Mouse (Mus musculus) urinary bladder, adult 18-20 months (tissue): Measurements from ENCODE around the gene Crat.

Experiments used
- DNase-seq, 2 experiments: peaks; one replicate each; pipeline ENCODE4 v3.0.0; 2022; ENCODE audit warnings: low spot score in 2 of 2, mixed read lengths in 2 of 2

Crat gene

GRCm38 (mm10) chr2:30371544-30371943 lies 44.1 kb downstream of the Crat start:
- no peak for DNase-seq

DNA sequence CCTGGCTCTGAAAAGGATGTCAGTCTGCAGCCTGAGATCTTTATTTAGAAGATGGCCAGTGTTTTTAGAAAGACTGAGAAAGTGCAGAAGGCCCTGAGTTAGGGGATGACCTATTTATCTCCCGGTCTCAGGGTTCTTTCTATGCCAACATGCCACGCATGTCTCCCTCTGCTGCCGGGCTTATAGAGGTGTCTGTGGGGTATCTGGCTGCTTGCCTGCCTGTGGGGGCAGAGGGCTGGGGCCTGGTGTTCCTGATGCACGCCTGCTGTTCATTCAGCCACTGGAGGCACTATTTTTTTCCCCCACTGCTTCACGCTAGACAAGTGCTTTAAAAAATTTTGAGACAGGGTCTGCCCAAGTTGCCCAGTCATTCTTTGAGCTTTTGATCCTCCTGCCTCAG lies 49.4 kb downstream of the Crat start:
- no peak for DNase-seq

- no peak for DNase-seq
Observed at GRCm38 (mm10) chr2:30365281-30366069, 50.1 kb downstream of the Crat start.

DNA sequence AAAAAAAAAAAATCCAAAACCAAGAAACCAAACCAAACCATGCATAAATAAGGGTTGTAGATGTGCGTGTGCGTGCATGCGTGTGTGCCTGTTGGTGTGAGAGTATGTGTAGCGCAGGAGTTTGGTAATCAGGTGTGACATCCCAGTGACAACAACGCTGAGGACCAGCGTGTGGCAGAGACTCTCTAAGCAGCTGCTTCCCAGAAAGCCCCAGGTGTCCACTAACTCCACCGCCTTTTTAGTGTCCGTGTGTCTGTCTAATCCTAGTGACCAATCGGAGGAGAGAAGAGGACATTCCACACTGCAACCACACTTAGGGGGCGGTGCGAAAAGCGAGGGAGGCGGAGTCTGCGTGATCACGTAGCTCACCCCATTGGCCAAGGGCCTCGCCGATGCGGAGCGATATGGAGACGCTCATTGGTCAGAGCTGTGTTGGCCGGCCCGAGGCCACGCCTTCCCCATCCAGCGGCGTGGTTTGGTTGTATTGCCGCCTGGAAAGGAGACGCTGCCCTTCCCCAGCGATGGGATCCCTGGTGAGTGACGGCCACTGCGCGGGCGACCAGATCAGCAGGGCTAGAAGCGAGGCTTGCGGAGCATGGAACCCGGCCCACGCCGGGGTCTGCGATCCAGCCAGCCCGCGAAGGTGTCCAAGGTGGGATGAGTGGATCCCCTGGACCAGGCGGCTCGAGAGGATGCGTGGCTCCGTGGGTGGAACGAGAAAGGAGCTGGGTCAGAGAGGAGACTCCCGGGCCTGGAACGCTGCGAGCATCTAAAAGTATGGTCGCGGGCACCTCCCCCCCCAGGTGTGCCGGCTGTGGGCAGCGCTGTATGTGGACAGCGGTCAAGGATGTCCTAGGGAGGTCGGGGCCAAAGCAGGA lies 51.6 kb downstream of the Crat start, which contains the start of gene Miga2:
Gene Miga2, plus strand, starts transcription at position 461 of the 878 bp plus-strand sequence.
- DNase-seq: peak; percentile 96 to 99

DNA sequence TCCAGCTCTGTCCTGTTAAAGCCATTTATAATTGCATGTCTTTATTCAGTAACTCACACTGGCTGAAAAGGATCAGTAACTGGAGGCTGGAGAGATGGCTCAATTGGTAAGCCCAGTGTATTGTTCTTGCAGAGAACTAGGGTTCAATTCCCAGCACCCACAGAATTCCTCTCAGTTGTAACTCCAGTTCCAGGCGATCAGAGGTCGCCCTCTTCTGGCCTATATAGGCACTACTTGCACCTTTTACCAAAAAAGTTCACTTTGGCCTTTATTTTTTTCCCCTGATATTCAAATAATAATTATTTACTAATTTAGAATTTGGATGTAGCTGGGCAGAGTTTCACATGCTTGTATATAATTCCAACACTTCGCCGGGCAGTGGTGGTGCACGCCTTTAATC lies 52.7 kb downstream of the Crat start:
- DNase-seq: no peak

DNA sequence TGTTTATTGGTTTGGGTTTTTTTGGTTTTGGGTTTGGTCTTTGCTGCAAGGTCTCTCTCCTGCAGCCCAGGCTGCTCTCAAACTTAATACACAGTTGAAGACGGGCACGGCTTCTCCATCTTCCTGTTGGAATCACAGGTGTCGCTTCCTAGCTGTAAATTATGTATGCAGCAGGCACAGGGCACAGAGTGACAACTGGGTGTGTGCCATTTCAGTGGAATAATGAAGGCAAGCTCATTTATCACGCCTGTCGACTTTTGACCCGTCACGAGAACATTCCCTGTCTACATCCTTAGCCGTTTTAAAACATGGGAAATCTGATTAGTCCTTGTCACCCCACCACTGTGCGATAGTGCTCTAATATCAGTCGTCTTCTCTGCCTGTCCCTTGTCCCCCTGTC lies 55.0 kb downstream of the Crat start:
- DNase-seq: no peak

DNA sequence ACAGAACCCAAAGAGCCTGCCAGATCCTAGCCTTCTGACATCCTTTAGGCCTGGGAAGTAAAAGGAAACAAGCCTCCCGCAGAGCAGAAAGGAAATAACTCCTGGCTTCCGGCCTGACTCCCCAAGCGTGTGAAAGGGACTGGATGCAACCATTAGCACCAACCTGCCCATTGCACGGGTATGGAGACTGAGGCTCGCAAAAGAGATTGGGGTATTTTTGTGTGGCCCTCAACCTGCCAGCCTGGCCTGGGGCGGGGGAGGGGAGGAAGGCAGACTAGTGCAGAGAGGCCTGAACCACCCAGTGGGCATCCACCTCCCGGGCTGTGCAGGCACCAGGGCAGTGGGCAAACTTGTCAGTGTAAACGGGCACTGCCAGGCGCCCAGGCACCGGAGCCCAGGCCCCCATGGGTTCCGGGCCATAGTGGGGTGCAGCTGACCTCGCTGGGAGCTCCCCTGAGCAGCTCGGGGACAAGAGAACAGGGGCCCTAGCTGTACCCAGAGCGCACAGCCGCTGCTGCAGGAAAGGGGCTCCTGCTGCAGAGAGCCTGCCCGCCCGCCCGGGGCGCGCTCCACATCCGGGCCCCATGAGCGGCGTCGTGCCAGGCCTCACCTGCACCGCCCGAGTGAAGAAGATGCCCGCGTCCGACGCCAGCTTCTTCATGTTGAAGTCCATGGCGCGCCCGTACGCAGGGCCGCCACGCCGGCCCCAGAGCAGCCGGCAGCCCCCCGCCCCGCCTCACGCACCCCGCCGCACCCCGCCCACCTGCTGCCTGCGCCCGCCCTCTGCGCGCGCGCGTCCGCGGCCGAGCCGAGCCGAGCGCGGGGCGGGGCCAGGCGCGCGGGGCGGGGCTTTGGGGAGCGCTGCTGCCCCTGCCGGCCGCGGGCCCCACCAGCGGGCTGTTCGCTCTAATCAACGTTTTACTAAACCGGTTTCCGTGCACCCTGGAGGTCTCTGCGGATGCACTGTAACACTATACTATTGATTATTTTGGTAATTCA lies 56.8 kb downstream of the Crat start, which contains the start of gene Sh3glb2:
Gene Sh3glb2, minus strand, starts transcription at position 805 of the 999 bp plus-strand sequence.
- DNase-seq: peak; percentile 62 to 68

GRCm38 (mm10) chr2:30357552-30358510 lies 57.8 kb downstream of the Crat start:
- DNase-seq: peak in 1 of 2 experiments; percentile 69

GRCm38 (mm10) chr2:30356906-30357305 lies 58.7 kb downstream of the Crat start:
- no peak for DNase-seq

GRCm38 (mm10) chr2:30356266-30356665 lies 59.3 kb downstream of the Crat start:
- DNase-seq: no peak

DNA sequence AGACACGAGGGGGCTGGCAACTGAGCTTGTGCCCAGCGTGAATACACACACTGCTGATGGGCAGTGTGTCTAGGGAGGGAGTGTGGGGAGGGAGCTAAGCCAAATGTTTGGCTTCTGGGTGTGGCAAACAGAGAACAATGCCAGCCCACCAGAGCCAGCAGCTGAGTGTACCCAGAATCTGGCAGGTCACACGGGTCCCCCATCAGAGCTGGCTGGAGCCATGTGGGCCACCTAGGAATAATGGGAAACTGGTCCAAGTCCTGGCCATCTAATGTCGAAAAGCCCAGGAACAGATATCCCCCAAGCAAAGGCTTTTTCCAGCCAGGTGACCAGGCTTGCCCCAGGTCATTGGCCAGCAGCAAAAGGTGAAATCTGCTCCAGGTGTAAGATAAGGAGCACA lies 59.8 kb downstream of the Crat start:
- DNase-seq: no peak

DNA sequence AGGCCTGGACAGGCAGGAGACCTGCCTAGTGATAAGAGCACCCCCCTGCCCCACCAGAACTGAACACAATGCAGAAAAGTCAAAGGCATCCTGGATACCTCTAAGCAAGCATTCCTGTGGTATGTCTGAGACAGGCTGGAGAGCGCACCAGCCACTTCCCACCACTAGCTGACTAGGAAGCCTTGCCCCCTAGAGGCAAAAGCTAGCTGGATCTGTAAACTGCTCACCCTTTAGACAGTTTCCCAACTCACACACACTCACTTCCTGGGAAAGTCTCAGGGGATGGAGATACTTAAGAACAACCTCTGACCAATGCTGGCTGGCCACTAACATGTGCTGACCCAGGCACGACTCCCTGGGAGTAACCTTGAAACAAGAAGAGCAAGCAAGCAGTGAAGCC lies 64.5 kb downstream of the Crat start:
- DNase-seq: no peak
